Mouse (Mus musculus) adrenal gland, adult 18-20 months (tissue): ENCODE results near the gene Mlxip. TPM values are rescaled to one million over a fixed set of nuclear protein-coding genes. Genes with fewer than 3 reads are reported as not detected.

ENCODE experiments used
- DNase-seq, 2 experiments: peaks; one replicate each; pipeline ENCODE4 v3.0.0; 2021 to 2022; ENCODE audit warnings: low spot score in 2 of 2
- long read RNA-seq, 2 experiments: library from polyadenylated mRNA; stranded (forward); transcript quantifications; one replicate each; pipeline ENCODE4 v2.0.0; 2021
- total RNA-seq, 2 experiments: library from RNA; stranded (reverse); gene quantifications; 1 replicate in 1 of 2; 2 replicates in 1 of 2; pipeline ENCODE4 v1.2.3; 2021

The Mlxip gene
- 10 to 100 TPM; 18.5 to 26.8 TPM for total RNA-seq
- long read RNA-seq, experiment 1, result 0 reads
- long read RNA-seq, experiment 2, partial matches to known transcripts, result 0 of 8 reads
- long read RNA-seq, experiment 2, other reads (novel, unspliced or antisense), result 8 of 8 reads

DNA sequence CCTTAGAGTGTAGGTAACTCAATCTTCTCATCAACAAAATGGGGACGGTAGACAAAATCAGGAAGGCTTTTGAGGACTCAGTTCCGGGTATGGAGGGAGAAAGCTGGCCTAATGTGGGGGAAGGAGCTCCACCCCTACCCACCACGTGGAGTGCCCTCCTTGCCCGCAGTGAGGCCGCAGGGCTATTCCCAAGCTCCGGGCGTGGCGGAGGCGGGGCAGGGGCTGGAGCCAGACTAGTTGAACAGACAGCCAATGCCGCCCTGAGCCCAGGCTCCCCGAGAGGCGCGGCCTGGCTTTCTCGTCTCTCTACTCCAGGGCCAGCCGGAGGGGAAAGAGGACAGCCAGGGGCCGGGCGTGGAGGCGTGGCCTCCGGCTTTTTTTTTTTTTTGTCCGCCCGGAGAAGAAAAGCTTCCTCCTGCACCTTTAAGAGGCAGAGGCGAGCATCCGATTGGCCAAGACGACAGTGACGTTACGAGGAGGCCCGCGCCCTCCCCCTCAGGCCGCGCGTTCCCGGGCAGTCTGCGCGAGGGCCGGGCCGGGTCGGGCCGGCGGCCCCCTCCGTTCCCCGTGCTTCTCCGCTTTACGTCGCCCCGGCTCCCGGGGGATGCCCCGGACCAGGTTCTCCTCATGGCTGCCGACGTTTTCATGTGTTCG is at the start of gene Mlxip:
Gene Mlxip (plus strand): TSS at position 496 of the 654 bp plus-strand sequence.
- DNase-seq, result peak; percentile 91 to 92

DNA sequence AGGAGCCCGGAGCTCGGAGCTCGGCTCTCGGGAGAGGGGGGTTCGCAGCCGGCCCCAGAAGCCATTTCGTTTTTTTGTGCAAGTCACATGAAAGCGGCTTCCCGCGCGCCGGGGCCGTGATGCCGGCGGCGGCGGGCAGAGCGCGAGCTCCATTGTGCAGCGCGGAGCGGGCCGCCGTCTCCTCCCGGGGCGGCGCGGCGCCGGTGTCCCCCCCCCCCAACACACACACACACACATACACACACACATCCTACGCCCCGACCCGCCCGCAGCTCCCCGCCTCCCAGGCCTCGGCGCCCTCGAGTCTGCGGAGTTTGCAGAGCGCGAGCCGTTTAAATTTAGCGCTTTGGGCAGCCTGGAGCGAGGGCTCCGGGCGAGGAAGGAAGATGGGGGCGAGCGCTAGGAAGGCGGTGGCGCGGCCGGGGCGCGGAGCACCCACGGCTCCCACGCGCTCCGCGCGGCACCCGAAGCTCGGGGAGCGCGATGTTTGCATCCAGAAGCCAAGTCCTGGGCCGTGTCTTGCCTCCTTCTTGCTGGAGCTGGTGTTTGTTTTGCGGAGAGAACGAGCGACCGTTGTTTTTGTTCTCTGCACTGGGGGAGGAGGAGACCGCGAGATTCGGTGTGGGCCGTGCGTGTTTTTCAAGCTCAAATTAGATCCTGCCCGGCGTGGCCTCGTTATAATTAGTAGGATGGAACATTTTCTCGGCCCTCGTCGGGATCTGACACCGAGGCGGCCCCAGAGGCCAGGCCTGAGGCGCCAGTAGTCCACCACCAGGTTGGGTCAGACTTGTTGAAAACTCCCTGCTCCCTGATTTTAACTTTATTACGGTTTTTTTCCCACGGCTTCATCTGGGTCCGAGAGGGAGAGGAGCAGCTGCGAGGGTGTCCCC is 49.4 kb upstream of the Mlxip start:
- peak; percentile 53 to 55 for DNase-seq

DNA sequence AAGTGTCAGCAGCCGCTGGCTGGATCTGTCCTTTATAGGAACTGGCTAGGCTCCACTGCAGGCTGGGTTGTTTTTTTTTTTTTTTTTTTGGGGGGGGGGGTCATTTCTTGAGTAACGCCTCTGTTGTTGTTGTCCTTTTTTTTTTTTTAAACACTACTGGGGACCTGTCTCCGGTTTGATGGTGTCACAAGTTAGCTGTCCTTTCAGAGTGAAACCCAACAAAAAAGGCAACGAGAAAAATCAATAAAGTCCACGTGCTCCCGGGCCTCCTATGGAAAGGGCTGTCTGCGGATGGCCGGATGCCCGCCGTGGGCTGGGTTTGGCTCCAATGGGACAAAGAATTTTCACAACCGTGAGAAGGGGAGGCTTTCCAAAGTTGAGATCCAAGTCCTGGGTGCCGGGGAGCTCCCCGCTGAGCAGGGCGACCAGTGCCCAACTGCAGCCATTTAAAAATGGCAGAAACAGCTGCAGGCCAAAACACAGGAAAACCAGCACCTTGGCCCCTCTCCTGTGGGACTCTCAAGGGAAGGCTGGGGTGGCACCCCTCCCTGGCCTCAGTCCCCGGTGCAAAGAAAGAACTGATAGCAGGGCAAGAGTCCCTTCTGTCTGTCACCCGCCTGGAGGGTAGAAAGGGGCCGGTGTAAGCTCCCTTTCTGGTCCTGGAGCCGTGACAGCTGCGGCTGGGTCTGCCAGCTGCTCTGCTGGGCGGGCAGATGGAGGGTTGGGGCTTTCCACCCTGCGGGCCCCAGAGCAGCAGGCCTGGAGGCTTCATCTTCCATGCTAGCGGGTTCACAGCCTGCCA is 48.5 kb upstream of the Mlxip start:
- peak; percentile 44 to 63 for DNase-seq

DNA sequence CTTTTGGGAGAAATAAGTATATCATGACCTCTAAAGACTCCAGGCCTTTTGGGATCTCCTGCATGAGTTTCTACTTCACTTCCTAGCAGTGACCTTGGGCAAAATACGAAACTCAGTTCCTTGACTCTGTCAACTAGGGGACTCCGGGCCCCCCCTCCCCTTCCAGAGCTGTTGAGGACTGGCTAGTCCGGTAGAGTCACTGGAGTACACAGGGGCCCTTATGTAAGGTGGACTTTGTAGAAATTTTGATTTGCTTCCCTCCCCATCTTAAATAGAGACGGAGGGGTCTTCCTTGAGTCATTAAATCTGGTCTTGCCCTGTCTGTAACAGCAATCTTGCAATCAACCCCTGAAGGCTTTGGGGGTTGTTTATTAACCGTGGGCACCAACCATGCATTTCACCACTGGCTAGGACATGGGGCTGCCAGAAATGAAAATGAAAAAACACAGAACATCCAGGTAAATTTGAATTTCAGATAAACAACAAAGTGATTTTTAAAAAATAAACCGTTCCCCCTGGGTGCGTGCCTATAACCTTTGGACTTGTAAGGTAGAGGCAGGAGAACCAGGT is 47.8 kb upstream of the Mlxip start:
- no peak for DNase-seq

DNA sequence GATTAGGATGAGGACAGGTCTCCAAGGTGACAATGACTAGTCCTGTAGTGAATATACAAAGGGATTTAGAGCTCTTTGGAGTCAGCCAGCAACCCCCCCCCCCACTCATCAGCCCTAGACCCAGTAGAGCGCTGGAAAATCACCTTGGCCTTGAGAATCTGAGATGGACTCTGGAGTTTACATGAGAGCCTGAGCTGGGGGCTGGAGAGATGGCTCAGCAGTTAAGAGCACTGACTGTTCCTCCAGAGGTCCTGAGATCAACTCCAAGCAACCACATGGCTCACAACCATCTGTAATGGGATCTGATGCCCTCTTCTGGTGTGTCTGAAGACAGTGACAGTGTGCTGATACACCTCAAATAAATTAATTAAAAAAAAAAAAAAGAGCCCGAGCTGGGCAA is 46.6 kb upstream of the Mlxip start:
- no peak for DNase-seq

DNA sequence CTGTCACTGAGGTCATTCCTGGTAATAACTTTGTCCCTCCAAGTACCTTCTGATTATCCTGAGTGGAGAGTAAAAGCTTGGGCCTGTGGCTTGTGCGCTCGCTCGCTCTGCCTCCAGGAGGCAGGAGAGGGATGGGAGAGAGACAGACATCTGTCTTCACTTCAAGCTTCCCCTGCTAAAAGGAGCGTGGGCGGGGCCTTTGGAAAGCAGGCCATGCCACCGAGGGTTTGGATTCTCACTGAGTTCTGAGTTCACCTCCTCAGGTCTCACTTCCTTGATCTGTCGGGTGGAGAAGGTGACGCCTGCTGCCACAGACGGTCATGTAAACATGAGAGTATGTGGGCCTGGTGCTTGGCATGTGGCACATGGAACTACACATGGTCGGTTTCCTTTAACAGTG is 44.2 kb upstream of the Mlxip start:
- no peak for DNase-seq

DNA sequence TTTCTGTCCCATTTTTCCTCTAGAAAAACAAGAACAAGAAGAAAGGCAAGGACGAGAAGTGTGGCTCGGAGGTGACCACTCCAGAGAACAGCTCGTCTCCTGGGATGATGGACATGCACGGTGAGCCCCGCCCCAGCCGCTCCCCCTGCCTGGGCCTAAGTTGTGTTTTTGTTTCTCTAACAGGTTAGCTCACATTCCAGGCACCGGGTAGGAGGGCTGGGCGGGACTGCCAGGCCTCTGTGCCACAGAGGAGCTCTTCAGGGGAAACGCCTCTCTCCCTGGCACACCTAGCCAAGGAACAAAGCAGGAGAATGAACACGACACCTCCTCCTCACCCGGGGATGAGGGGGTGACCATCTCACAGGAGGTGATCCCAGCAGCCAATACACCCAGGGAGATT is 38.7 kb upstream of the Mlxip start:
- DNase-seq, result no peak

DNA sequence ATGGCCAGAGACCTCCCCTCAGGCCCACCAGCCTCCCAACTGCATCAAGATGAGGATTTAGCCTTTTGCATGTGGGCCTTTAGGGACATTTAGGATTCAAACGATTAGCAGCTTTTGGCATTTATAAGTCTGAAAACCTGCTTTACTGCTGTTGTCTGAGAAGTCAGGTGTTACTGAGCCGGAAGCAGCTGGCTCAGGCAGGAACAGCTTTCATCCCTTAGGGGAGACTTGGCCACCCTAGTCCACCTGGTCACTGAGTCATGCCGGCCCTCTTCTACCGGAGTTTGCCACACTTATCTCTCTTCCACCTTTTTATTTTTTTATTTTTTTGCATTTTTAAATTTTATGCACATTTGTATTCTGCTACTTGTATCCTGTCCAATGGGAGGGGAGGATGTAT is 37.3 kb upstream of the Mlxip start:
- no peak for DNase-seq

DNA sequence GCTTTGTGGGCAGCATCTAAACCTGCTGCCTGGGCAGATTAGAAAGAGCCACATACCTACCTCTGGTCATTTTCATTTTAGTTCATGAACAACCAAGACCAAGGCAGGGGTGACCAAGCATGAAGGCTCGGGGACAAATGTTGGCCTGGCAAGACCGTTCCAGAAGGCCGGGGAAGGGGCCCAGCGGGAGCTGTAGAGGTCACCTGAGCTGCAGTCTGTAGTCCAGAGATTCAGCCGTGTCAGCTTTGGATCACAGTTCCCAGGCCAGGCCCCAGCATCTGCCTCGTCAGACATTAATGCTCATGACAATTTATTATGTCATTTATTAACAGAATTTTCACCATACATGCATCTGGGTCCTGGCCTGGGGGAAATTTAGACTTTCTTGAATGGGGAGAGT is 35.2 kb upstream of the Mlxip start:
- no peak for DNase-seq

DNA sequence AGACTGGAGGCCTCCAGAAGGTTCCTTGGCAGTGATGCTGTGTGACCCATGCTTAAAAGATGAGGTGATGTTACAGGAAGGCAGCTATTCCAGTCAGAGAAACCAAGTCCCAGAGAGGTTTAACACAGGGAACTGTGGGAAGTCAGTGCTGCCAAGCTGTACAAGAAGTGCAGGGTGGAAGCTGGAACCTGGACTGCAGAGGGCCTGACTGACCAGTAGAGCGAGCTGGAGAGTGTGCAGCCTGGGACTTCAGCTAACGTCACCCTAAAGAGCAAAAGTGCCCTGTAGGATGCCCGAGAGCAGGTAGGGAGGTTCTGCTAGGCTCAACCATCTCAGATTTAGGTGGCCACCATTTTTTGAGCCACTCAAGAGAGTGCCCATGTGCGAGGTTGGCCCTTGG is 31.7 kb upstream of the Mlxip start:
- no peak for DNase-seq

DNA sequence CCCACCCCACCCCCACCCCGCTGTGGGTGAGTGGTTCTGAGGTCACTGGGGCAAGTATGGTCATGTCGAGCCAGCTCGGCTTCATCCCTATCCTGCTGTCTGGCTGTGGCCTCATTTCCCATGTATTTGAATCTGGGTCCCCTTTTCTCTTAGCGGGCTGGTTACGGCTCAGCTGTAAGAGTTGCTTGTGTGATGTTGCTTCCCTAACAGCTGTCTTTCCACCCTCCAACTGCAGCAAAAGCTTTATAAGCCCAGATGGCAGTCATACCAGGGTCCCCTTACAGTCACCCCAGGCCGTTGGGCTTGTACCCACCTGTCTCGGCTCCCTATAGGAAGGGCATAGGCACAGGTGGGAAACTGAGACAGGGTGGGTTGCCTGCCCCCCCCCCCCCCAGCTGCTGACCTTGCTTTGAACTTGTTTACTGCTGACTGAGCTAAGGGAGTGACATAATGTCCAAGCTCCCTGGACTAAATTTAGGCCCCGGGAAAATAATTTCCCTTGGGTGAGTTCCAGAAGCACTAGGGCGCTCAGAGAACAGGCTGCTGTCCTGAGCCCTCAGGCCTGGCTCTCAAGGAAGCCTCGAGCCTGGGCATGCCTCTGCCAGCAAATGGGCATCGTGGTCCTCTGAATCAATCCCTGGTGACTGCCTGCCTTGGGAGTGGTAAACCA is 30.2 kb upstream of the Mlxip start:
- no peak for DNase-seq

DNA sequence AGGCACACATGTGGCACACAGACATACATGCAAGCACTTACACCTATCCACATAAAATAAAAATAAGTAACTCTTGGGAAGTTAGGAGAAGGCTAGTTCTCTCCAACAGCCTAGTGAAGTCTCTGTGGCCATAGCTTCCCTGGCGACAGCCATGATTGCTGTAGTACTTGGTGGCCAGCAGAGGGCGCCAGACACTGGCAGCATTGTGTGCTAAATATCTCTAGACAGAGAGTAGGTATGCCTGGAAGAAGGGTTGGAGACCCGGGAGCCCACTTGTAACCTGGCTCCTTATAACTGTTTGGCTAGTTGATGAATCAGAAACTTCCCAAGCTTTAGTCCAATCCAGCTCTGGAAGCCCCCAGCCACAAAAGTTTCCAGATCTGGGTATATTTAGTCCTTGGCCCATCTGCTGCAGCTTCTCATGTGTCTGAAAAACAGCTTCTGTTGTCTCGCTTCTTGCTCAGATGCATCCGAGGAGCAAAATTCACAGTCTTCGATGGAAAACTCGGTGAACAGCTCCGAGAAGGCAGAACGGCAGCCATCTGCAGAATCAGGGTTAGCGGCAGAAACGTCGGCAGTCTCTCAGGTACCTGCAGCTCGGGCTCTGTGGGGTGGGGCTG is 25.6 kb upstream of the Mlxip start:
- peak; percentile 35 to 57 for DNase-seq

DNA sequence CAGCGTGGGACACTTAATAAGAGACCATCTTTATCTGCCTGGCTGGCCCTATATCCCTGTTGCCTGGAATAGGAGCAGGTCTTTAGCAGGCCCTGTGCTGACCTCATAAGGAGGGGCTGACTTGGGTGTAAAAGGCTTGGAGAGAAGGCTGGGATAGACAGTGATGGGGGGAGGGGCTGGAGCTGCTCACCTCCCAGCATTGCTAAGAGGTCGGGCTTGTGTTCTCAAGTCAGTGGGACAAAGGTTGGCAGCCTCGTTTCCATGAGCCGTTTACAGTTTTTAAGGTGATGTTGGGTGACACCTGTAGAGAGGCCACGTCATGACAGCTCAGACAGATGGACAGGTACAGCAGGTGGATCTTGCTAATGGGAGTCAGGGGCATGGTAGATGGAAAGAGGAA is 24.5 kb upstream of the Mlxip start:
- DNase-seq, result no peak

DNA sequence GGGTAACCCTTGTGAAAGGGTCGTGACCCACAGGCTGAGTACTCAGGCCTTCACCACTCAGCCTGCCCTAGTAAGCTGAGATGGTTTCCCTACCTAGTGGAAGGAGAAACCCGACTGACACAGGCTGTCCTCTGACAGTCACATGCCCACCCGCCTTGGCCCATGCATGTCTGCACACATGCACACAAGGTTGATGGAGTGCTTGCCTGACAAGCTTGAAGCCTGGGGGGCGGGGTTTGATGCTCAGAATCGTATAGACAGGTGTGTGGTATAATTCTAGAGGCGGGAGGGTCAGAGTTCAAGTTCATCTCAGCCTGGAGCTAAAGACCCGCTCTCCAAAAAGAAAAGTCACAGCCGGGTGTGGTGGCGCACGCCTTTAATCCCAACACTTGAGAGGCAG is 19.3 kb upstream of the Mlxip start:
- no peak for DNase-seq

DNA sequence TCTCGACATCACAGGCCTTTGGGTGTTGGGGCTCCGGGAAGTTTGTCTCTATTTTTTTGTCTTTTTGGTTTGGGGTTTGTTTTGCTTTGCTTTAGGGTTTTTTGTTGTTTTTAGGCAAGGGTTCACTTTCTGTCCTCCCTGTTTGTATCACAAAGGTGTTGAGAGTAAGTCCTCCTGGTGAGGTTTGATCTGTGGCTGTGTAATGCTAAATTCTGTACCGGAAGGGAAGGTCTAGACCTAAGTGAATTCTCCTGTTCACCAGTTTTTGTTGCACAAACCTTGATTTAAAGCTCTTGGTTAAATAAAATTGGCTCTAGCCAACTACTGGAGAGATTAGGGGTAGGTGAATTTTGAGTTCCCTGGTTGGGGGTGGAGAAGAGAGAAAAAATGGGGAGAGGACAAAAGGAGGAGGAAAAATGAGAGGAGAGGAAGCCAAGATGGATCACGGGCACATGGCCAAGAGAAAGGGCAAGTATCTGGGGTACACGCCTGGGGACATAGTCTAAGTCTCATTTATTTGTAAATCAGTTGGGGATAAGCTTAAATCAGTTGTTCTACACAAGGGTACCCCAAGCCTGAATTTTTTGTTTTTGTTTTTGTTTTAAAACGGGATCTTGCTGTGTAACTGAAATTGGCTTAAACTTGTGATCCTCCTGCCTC is 18.7 kb upstream of the Mlxip start:
- DNase-seq, result no peak

DNA sequence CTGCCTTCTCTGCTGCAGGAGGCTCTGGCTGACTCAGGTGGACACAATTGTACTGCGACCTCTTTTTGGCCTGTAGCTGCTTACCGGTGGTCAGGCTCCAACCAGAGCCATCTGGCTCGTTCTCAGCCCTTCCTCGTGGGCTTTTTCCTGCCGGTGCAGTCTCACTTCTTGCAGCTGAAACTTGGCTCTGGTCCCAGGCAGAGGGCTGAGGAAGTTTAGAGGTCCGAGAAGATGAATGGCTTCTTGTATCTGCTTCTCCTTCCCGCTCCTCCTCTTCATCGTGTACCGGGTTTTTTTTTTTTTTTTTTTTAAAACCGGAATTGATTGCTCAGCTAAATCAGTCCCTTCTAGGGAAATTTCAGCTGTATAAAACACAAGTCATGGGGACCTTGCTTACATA is 18.0 kb upstream of the Mlxip start:
- peak; percentile 56 to 63 for DNase-seq

DNA sequence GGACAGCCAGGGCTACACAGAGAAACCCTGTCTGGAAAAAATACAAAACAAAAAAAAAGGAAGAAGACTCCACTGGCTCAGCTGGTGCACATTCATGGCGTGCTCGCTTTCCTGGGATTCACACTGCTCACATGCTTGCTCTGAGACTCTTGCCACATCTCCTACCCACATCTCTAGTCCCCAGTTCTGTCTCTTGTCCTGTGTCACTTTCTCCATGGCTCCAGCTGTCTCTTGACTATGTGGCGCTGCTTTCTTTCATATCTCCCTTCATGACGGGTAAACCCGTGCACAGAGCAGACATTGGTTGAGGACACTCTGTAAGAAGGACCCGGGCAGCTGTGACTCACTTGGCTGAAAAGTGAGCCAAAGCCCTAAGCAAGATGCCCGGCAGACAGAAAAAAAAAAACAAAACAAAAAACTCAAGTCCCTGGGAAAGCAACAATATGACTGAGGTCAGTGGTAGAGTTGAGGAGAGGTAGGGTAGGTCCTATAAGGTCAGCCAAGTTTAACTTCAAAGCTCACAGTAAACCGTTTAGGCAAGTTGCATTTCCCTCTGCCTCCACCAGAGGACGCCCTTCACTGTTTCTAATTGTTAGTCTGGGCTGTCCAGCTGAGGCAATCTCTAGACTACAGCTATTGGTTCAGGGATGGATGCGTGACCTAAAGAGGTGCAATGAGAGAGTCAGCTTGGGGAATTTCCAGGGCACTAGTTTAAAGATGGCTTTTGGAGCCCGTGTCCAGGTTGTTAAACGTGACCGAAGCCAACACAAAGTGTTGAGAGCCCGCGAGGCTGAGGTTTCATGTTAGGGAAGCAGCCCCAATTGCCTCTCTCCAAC is 17.3 kb upstream of the Mlxip start:
- DNase-seq, result peak; percentile 82 to 87

DNA sequence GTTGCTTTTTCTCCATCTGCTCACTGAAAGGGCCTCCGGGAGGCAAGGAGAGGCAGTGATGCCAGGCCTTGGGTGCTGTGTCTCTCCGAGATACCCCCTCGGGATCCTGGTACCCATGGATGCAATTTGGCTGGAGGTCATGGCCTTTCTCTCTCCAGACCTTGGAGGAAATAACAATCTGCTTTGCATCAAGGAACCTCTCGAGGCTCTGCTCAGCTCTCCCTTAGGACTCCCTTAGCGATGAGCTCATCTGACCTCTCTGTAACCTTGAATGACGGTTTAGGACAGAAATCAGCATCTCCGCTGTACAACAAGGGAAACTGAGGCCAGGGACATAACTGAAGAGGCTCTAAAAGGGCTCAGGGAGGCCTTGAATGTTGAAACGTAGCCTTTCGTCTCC is 15.9 kb upstream of the Mlxip start:
- DNase-seq, result no peak

DNA sequence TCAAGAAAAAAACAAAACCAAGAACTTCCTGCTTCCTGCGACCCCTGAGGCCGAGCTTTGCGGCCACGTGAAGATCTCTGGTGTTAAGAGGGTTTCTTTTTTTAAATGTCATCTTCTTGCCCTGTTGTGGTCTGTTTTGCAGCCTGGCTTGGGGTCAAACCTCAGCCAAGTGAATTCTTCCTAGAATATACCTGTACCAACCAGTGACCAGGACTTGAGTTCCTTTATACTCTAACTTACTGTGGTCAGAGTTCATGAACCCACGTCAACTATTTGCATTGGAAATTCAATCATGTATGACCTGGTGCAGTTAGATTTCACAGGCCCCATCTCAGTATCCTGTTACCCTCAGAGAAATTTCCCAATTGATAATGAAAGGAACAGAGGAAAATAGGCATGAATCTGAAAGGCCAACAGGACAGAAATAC is 15.1 kb upstream of the Mlxip start:
- DNase-seq, result no peak
